11 mouse cellular contexts compared by ENCODE assay signal in genomic region chr8:122938170-122938569, GRCm38 (mm10).
DNase-seq lines count a peak whose midpoint lies in the region; ATAC-seq and TF ChIP-seq lines count a peak whose summit lies in the region.
"Had no signal": no experiment of that assay in that cellular context is flagged by ENCODE, and none has a peak within 500 bp of the region (broad histone marks: within the 10 kb centered on the region; RNA-seq: fewer than 3 reads in every experiment).

No protein-coding gene starts in this region.

- H3K27me3 ChIP-seq in forebrain, embryonic 11.5 days (ENCODE audit: control insufficient read depth, insufficient read depth, low read length): no peaks in the 10 kb centered on the region
- no peaks in the 10 kb centered on the region for H3K27me3 ChIP-seq in forebrain, embryonic 10.5 days (ENCODE audit: poor library complexity, severe bottlenecking)
- H3K27me3 ChIP-seq in midbrain, embryonic 13.5 days: no peaks in the 10 kb centered on the region
- H3K27me3 ChIP-seq in midbrain, embryonic 16.5 days (ENCODE audit: control insufficient read depth, insufficient read depth, low read depth, low read length): no peaks in the 10 kb centered on the region
- H3K27me3 ChIP-seq in forebrain, embryonic 14.5 days (replicated peaks; ENCODE audit: control insufficient read depth, insufficient read depth, low read length): no peaks in the 10 kb centered on the region
- H3K27me3 ChIP-seq: limb, embryonic 15.5 days had no signal

- no peak for TF ChIP-seq CTCF in olfactory bulb, adult 2 months (IDR thresholded peaks at IDR 0.05; ENCODE audit: insufficient read depth, low read depth, low read length)

- ATAC-seq in forebrain, embryonic 11.5 days (replicated peaks; ENCODE audit: low FRiP score): no peak
- no peak for ATAC-seq in midbrain, embryonic 13.5 days
- no peak for ATAC-seq in midbrain, embryonic 16.5 days
- ATAC-seq in forebrain, embryonic 14.5 days: no peak

- no peak overlapping the region for H3K4me2 ChIP-seq in forebrain, embryonic 11.5 days (ENCODE audit: low read depth, low read length, severe bottlenecking)
- H3K4me2 ChIP-seq in midbrain, embryonic 13.5 days (replicated peaks): no peak overlapping the region
- H3K4me2 ChIP-seq in midbrain, embryonic 16.5 days (ENCODE audit: low read length): no peak overlapping the region
- no peak overlapping the region for H3K4me2 ChIP-seq in forebrain, embryonic 14.5 days (ENCODE audit: low read length)
- H3K4me2 ChIP-seq: limb, embryonic 15.5 days had no signal

- no peaks in the 10 kb centered on the region for H3K9me3 ChIP-seq in forebrain, embryonic 11.5 days (ENCODE audit: control insufficient read depth, low read length)
- H3K9me3 ChIP-seq in forebrain, embryonic 10.5 days: no peaks in the 10 kb centered on the region
- no peaks in the 10 kb centered on the region for H3K9me3 ChIP-seq in midbrain, embryonic 13.5 days
- no peaks in the 10 kb centered on the region for H3K9me3 ChIP-seq in midbrain, embryonic 16.5 days (replicated peaks; ENCODE audit: control insufficient read depth, low read length, poor library complexity, severe bottlenecking)
- H3K9me3 ChIP-seq in forebrain, embryonic 14.5 days (replicated peaks; ENCODE audit: control insufficient read depth, low read length): no peaks in the 10 kb centered on the region
- H3K9me3 ChIP-seq: limb, embryonic 15.5 days had no signal

- no peak for DNase-seq in forebrain, embryonic 11.5 days (ENCODE audit: low spot score)
- DNase-seq in forebrain, embryonic 10.5 days (ENCODE audit: extremely low spot score, low spot score): no peak
- DNase-seq in forebrain, embryonic 14.5 days (ENCODE audit: low spot score): peak; percentile 36
- DNase-seq in urinary bladder, adult 18-20 months (ENCODE audit: low spot score in 2 of 2): no peak
- no peak for DNase-seq in layer of hippocampus, postnatal 36 days
- DNase-seq: adrenal gland, postnatal 14 days; embryo, embryonic 11 days had no signal

- WGBS in forebrain, embryonic 11.5 days: 68% methylated on average over 3 of the region's 3 CpGs
- WGBS in forebrain, embryonic 10.5 days: 72% methylated on average over 3 of the region's 3 CpGs
- 75% methylated on average over 3 of the region's 3 CpGs for WGBS in midbrain, embryonic 13.5 days
- WGBS in midbrain, embryonic 16.5 days: 72% methylated on average over 3 of the region's 3 CpGs
- WGBS in forebrain, embryonic 14.5 days: 46% methylated on average over 3 of the region's 3 CpGs
- 55% methylated on average over 3 of the region's 3 CpGs for WGBS in olfactory bulb, adult 2 months

- H3K9ac ChIP-seq in forebrain, embryonic 11.5 days (ENCODE audit: low read length): no peak overlapping the region
- H3K9ac ChIP-seq in midbrain, embryonic 13.5 days (replicated peaks): no peak overlapping the region
- no peak overlapping the region for H3K9ac ChIP-seq in midbrain, embryonic 16.5 days (ENCODE audit: low read depth, low read length)
- H3K9ac ChIP-seq in forebrain, embryonic 14.5 days (ENCODE audit: low read length): no peak overlapping the region
- H3K9ac ChIP-seq: limb, embryonic 15.5 days had no signal

- no peaks in the 10 kb centered on the region; the same call in 1 of the 2 replicates for H3K4me1 ChIP-seq in forebrain, embryonic 11.5 days (replicated peaks; ENCODE audit: control insufficient read depth, insufficient read depth, low read length)
- peaks cover 18% of the 10 kb centered on the region for H3K4me1 ChIP-seq in forebrain, embryonic 10.5 days
- H3K4me1 ChIP-seq in midbrain, embryonic 13.5 days (replicated peaks): peaks cover 47% of the 10 kb centered on the region
- peaks cover 25% of the 10 kb centered on the region for H3K4me1 ChIP-seq in midbrain, embryonic 16.5 days (ENCODE audit: control insufficient read depth, insufficient read depth, low read length)
- H3K4me1 ChIP-seq in forebrain, embryonic 14.5 days (ENCODE audit: control insufficient read depth, insufficient read depth, low read length): peaks cover 12% of the 10 kb centered on the region
- H3K4me1 ChIP-seq in olfactory bulb, adult 2 months (ENCODE audit: control insufficient read depth, insufficient read depth, low read length): peaks cover 11% of the 10 kb centered on the region

- TF ChIP-seq POLR2A in olfactory bulb, adult 2 months (IDR thresholded peaks at IDR 0.05; ENCODE audit: insufficient read depth, low read depth, low read length): no peak

- H3K36me3 ChIP-seq in forebrain, embryonic 11.5 days (ENCODE audit: control insufficient read depth, insufficient read depth, low read length): no peaks in the 10 kb centered on the region
- H3K36me3 ChIP-seq in forebrain, embryonic 10.5 days (replicated peaks): peaks cover 10% of the 10 kb centered on the region
- H3K36me3 ChIP-seq in midbrain, embryonic 13.5 days: no peaks in the 10 kb centered on the region
- no peaks in the 10 kb centered on the region for H3K36me3 ChIP-seq in midbrain, embryonic 16.5 days (ENCODE audit: control insufficient read depth, insufficient read depth, low read length)
- no peaks in the 10 kb centered on the region for H3K36me3 ChIP-seq in forebrain, embryonic 14.5 days (ENCODE audit: control insufficient read depth, insufficient read depth, low read length)
- H3K36me3 ChIP-seq: limb, embryonic 15.5 days had no signal

- H3K27ac ChIP-seq in forebrain, embryonic 11.5 days (ENCODE audit: low read depth, low read length): 0 out of 2 replicates have a peak overlapping the region, but pooled peaks have one; percentile 25
- no peak overlapping the region for H3K27ac ChIP-seq in forebrain, embryonic 10.5 days
- peak overlapping the region; percentile 26; the same call in 1 of the 2 replicates for H3K27ac ChIP-seq in midbrain, embryonic 13.5 days
- no peak overlapping the region for H3K27ac ChIP-seq in midbrain, embryonic 16.5 days (ENCODE audit: low read length)
- H3K27ac ChIP-seq in forebrain, embryonic 14.5 days (ENCODE audit: low read depth, low read length): peak overlapping the region; percentile 9; the same call in 1 of the 2 replicates
- H3K27ac ChIP-seq in olfactory bulb, adult 2 months (ENCODE audit: insufficient read depth, low read depth, low read length): peak overlapping the region; percentile 34; the same call in 1 of the 2 replicates

- H3K4me3 ChIP-seq in forebrain, embryonic 11.5 days (ENCODE audit: low read depth, low read length): no peak overlapping the region
- H3K4me3 ChIP-seq in forebrain, embryonic 10.5 days: no peak overlapping the region
- H3K4me3 ChIP-seq in midbrain, embryonic 13.5 days (replicated peaks): no peak overlapping the region
- H3K4me3 ChIP-seq in midbrain, embryonic 16.5 days (ENCODE audit: low read depth, low read length): no peak overlapping the region
- no peak overlapping the region for H3K4me3 ChIP-seq in forebrain, embryonic 14.5 days (ENCODE audit: low read depth, low read length)
- no peak overlapping the region for H3K4me3 ChIP-seq in olfactory bulb, adult 2 months (ENCODE audit: insufficient read depth, low read depth, low read length)
- H3K4me3 ChIP-seq: limb, embryonic 15.5 days had no signal

Comparison
In these comparisons a context has a peak if more than half of its experiments do, and no peak if none do; other contexts are left out.
1. H3K27ac ChIP-seq: peak in forebrain, embryonic 11.5 days (single experiment), midbrain, embryonic 13.5 days (single experiment), forebrain, embryonic 14.5 days (single experiment) and olfactory bulb, adult 2 months (single experiment); none in forebrain, embryonic 10.5 days (single experiment) and midbrain, embryonic 16.5 days (single experiment).